Mouse (Mus musculus): ENCODE results near the gene Tmem190.
"Not testable (repeated sequence)": the region's sequence is repeated elsewhere in the genome, so short reads cannot be mapped to it uniquely, and the experiment has no call there.

GRCm38 (mm10) chr7:4820925-4821324 lies 38.2 kb downstream of the Tmem190 start:
- TF ChIP-seq CTCF (IDR thresholded peaks at IDR 0.05; ENCODE audit: low read depth, low read length); GATA1 (IDR thresholded peaks at IDR 0.05; ENCODE audit: borderline replicate concordance, low read length); TAL1 (conservative IDR thresholded peaks at IDR 0.05; ENCODE audit: low read depth, low read length); POLR2AphosphoS5 (IDR thresholded peaks at IDR 0.05; ENCODE audit: insufficient replicate concordance, low read depth, low read length): not testable (repeated sequence)

Data from G1E (cell line).